Mouse (Mus musculus): ENCODE results near the gene Gosr2. TPM values are rescaled to one million over a fixed set of nuclear protein-coding genes. Genes with fewer than 3 reads are reported as not detected.
"Not testable (repeated sequence)": the region's sequence is repeated elsewhere in the genome, so short reads cannot be mapped to it uniquely, and the experiment has no call there.

Gene Gosr2
- polyA plus RNA-seq, 1 experiment from 2014 or later: 58.7 TPM

GRCm38 (mm10) chr11:103685261-103685736 lies 12.4 kb downstream of the Gosr2 start:
- no peak for ATAC-seq (ENCODE audit: low FRiP score, low TSS enrichment)
- Histone ChIP-seq H3K27me3 (ENCODE audit: control insufficient read depth, insufficient read depth, low read length) (no peaks in the 10 kb centered on the region), H3K4me2 (replicated peaks; ENCODE audit: low read depth) (no peak overlapping the region), H3K9me3 (ENCODE audit: control insufficient read depth, low read length) (no peaks in the 10 kb centered on the region), H3K4me3 (ENCODE audit: low read depth, low read length) (no peak overlapping the region), H3K36me3 (ENCODE audit: control insufficient read depth, insufficient read depth, low read length) (peaks cover 20% of the 10 kb centered on the region), H3K27ac (replicated peaks) (no peak overlapping the region), H3K4me1 (replicated peaks; ENCODE audit: control insufficient read depth, insufficient read depth) (no peaks in the 10 kb centered on the region), H3K9ac (ENCODE audit: low read length) (no peak overlapping the region)
- DNase-seq (ENCODE audit: low spot score): no peak
- 87% methylated on average over 7 of the region's 7 CpGs for WGBS
- TF ChIP-seq CTCF (IDR thresholded peaks at IDR 0.05; ENCODE audit: low read depth) (no peak), EP300 (optimal IDR thresholded peaks at IDR 0.05) (no peak)

- no peak overlapping the region for H3K9ac ChIP-seq (ENCODE audit: low read length)
- no peak overlapping the region for H3K4me2 ChIP-seq (replicated peaks; ENCODE audit: low read depth)
- ATAC-seq (ENCODE audit: low FRiP score, low TSS enrichment) (peak; percentile 77; the same call in 1 of the 2 replicates), DNase-seq (ENCODE audit: low spot score) (peak; percentile 52)
- no peaks in the 10 kb centered on the region for H3K27me3 ChIP-seq (ENCODE audit: control insufficient read depth, insufficient read depth, low read length)
- WGBS: 66% methylated on average over 11 of the region's 11 CpGs
- H3K4me3 ChIP-seq (ENCODE audit: low read depth, low read length): no peak overlapping the region
- H3K27ac ChIP-seq (replicated peaks): no peak overlapping the region
- TF ChIP-seq CTCF (IDR thresholded peaks at IDR 0.05; ENCODE audit: low read depth) (no peak), EP300 (optimal IDR thresholded peaks at IDR 0.05) (no peak)
- peaks cover 28% of the 10 kb centered on the region for H3K36me3 ChIP-seq (ENCODE audit: control insufficient read depth, insufficient read depth, low read length)
- H3K9me3 ChIP-seq (ENCODE audit: control insufficient read depth, low read length): no peaks in the 10 kb centered on the region
- no peaks in the 10 kb centered on the region for H3K4me1 ChIP-seq (replicated peaks; ENCODE audit: control insufficient read depth, insufficient read depth)
Observed at GRCm38 (mm10) chr11:103683667-103684334, 13.9 kb downstream of the Gosr2 start.

DNA sequence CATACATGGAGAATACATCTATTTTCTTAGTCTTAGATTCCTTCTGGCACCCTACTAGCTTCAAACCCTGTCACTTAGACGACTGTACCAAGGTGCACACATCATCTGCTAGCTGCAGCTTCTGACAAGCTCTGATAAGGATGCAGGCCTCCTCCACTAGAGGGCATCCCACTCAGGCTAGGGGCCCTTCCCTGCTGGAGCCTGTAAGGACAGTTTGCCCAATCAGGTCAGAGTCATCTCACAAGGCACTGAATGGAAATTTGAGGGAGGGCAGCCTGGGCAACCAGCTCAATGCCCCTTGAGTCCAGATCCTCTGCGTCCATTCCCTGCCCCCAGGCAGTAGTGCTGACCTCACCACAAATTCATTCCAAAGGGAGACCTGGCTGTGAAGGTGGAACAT lies 20.7 kb downstream of the Gosr2 start:
- ATAC-seq (ENCODE audit: low FRiP score, low TSS enrichment); H3K4me1 ChIP-seq (replicated peaks; ENCODE audit: control insufficient read depth, insufficient read depth); H3K4me2 ChIP-seq (replicated peaks; ENCODE audit: low read depth); H3K9ac ChIP-seq (ENCODE audit: low read length); H3K9me3 ChIP-seq (ENCODE audit: control insufficient read depth, low read length); H3K4me3 ChIP-seq (ENCODE audit: low read depth, low read length); H3K27ac ChIP-seq (replicated peaks); H3K27me3 ChIP-seq (ENCODE audit: control insufficient read depth, insufficient read depth, low read length): not testable (repeated sequence)
- WGBS: 42% methylated on average over 2 of the region's 2 CpGs
- H3K36me3 ChIP-seq (ENCODE audit: control insufficient read depth, insufficient read depth, low read length): peaks cover 13% of the 10 kb centered on the region
- TF ChIP-seq CTCF (IDR thresholded peaks at IDR 0.05; ENCODE audit: low read depth): peak; percentile 72
- DNase-seq (ENCODE audit: low spot score): peak; percentile 53

GRCm38 (mm10) chr11:103675556-103675955 lies 22.1 kb downstream of the Gosr2 start:
- Histone ChIP-seq H3K4me1 (replicated peaks; ENCODE audit: control insufficient read depth, insufficient read depth) (no peaks in the 10 kb centered on the region), H3K36me3 (ENCODE audit: control insufficient read depth, insufficient read depth, low read length) (peaks cover 13% of the 10 kb centered on the region), H3K27ac (replicated peaks) (no peak overlapping the region), H3K4me2 (replicated peaks; ENCODE audit: low read depth) (no peak overlapping the region), H3K9ac (ENCODE audit: low read length) (no peak overlapping the region), H3K4me3 (ENCODE audit: low read depth, low read length) (no peak overlapping the region), H3K27me3 (ENCODE audit: control insufficient read depth, insufficient read depth, low read length) (no peaks in the 10 kb centered on the region), H3K9me3 (ENCODE audit: control insufficient read depth, low read length) (no peaks in the 10 kb centered on the region)
- ATAC-seq (ENCODE audit: low FRiP score, low TSS enrichment): 0 out of 2 replicates have a peak, but pooled peaks have one; percentile 16
- DNase-seq (ENCODE audit: low spot score): peak; percentile 66
- TF ChIP-seq EP300 (optimal IDR thresholded peaks at IDR 0.05) (no peak), CTCF (IDR thresholded peaks at IDR 0.05; ENCODE audit: low read depth) (peak; percentile 89)
- WGBS: 35% methylated on average over 3 of the region's 3 CpGs

DNA sequence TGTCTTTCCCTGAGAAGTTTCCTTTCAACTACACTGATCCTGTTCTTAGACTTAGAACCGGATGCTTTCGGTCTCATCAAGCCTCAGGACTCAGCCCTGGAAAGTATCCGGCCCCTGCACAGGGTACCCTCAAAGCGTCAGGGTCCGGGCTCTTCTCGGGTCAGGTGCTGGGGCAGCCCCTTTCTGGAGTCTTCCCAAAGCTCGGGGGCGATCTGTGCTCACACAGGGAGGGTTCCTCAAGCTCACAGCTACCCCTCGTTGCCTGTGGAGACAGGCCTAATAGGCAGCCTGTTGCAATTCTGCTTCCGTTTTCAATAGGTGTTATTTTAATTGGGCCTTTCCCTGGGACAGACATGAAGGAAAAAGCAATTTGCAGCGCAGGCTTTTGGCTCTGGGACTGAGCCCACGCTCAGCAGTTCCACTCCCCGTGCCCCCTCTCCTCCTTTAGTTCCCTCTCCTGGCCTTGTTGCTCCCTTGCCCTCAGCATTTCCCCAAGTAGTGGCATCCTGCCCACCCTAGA lies 30.7 kb downstream of the Gosr2 start:
- H3K9ac ChIP-seq (ENCODE audit: low read length): no peak overlapping the region
- H3K36me3 ChIP-seq (ENCODE audit: control insufficient read depth, insufficient read depth, low read length): no peaks in the 10 kb centered on the region
- H3K4me2 ChIP-seq (replicated peaks; ENCODE audit: low read depth): no peak overlapping the region
- ATAC-seq (ENCODE audit: low FRiP score, low TSS enrichment) (no peak), DNase-seq (ENCODE audit: low spot score) (no peak)
- H3K4me3 ChIP-seq (ENCODE audit: low read depth, low read length): no peak overlapping the region
- no peaks in the 10 kb centered on the region for H3K4me1 ChIP-seq (replicated peaks; ENCODE audit: control insufficient read depth, insufficient read depth)
- no peaks in the 10 kb centered on the region for H3K27me3 ChIP-seq (ENCODE audit: control insufficient read depth, insufficient read depth, low read length)
- TF ChIP-seq CTCF (IDR thresholded peaks at IDR 0.05; ENCODE audit: low read depth) (no peak), EP300 (optimal IDR thresholded peaks at IDR 0.05) (no peak)
- no peak overlapping the region for H3K27ac ChIP-seq (replicated peaks)
- 59% methylated on average over 13 of the region's 13 CpGs for WGBS
- no peaks in the 10 kb centered on the region for H3K9me3 ChIP-seq (ENCODE audit: control insufficient read depth, low read length)

DNA sequence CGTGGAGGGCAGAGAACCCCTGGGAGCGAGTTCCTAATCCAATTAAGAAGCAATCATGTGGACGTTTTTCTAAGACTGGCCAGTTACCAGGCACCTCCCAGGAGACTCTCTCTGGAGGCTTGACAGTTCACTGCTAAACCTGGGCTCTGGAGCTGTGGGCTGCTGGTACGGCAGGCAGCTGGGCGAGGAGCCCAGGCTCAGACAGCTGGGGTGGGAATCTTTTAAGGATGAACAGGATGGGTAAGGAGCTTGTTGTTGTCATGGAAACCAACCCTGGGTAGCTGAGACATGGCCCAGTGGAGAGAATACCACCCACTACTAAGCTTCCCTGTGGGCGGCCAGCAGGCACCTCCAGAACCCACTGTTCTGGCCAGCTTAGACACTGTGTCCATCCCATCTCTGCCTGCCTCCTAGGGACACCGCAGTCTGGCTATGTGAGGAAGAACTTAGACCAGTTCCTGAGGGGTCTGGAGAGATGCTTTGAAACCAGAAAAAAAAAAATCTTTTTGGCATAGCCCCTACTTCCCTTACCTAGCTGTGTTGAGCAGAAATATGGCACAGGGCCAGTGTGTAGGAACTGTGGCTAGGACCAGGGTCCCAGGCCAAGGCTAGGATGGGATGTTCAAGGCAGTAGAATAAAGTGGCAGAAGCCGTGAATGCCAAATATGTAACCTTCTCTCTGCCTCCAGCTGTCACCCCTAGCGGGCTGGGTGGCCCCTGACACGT lies 31.4 kb downstream of the Gosr2 start:
- WGBS: 37% methylated on average over 10 of the region's 10 CpGs

More for the DNA sequence above, 31.4 kb downstream of the Gosr2 start:
- Histone ChIP-seq H3K4me3 (ENCODE audit: low read depth, low read length) (no peak overlapping the region), H3K4me2 (replicated peaks; ENCODE audit: low read depth) (no peak overlapping the region), H3K9ac (ENCODE audit: low read length) (no peak overlapping the region), H3K27me3 (ENCODE audit: control insufficient read depth, insufficient read depth, low read length) (no peaks in the 10 kb centered on the region), H3K36me3 (ENCODE audit: control insufficient read depth, insufficient read depth, low read length) (no peaks in the 10 kb centered on the region), H3K9me3 (ENCODE audit: control insufficient read depth, low read length) (no peaks in the 10 kb centered on the region), H3K4me1 (replicated peaks; ENCODE audit: control insufficient read depth, insufficient read depth) (no peaks in the 10 kb centered on the region), H3K27ac (replicated peaks) (no peak overlapping the region)
- no peak for TF ChIP-seq CTCF (IDR thresholded peaks at IDR 0.05; ENCODE audit: low read depth)
- TF ChIP-seq EP300 (optimal IDR thresholded peaks at IDR 0.05): no peak
- ATAC-seq (ENCODE audit: low FRiP score, low TSS enrichment) (no peak), DNase-seq (ENCODE audit: low spot score) (no peak)

Data from stomach, postnatal 0 days (tissue).